In the genomic region with DNA sequence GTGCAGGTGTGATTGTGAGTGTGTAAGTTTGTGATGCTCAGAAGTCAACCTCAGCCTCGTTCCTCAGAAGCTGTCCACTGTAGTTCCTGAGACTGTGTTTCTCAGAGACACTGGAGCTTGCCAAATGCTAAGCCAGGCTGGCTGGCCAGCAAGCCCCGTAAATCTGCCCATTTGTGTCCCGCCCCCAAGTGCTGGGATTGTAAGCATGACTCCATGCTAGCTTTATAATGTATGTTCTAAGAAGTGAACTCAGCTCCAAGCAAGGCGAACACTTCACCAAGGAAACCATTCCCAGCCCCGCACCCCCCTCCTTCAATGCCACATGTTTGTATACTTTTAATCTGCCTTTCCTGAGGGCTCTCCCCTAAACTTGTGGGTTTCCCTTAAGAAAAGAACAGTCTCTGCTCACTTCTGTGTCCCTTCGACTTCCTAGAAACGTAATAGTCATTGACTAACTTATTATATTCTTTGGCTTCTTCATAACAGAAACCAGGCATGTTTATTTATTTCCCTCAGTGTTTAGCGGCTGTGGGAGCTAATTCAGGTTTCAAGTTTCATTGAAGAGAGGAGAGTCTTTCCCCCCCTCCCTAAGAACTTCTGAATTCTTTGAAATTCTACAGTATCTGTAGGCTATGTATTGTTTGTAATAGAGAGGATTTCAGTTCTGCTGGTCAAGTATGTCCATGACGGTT, we compare ENCODE assay signal across 14 mouse cellular contexts.
A peak's percentile ranks its signal among the peaks of the same experiment; 100 is the strongest.
DNase-seq lines count a peak whose midpoint lies in the region; ATAC-seq and TF ChIP-seq lines count a peak whose summit lies in the region.
"Had no signal": no experiment of that assay in that cellular context is flagged by ENCODE, and none has a peak within 500 bp of the region (broad histone marks: within the 10 kb centered on the region; RNA-seq: fewer than 3 reads in every experiment).

No protein-coding gene starts in this region.

- TF ChIP-seq CTCF in stomach, postnatal 0 days (IDR thresholded peaks at IDR 0.05; ENCODE audit: low read depth), result no peak

- no peak overlapping the region for H3K9ac ChIP-seq in hindbrain, embryonic 13.5 days
- no peak overlapping the region for H3K9ac ChIP-seq in midbrain, embryonic 13.5 days (replicated peaks)
- no peak overlapping the region for H3K9ac ChIP-seq in midbrain, embryonic 15.5 days
- no peak overlapping the region for H3K9ac ChIP-seq in stomach, postnatal 0 days (ENCODE audit: low read length)

- no peak for TF ChIP-seq EP300 in stomach, postnatal 0 days (optimal IDR thresholded peaks at IDR 0.05)

- H3K27me3 ChIP-seq in hindbrain, embryonic 10.5 days (ENCODE audit: insufficient read depth, poor library complexity, severe bottlenecking), result no peaks in the 10 kb centered on the region
- H3K27me3 ChIP-seq in hindbrain, embryonic 13.5 days, result no peaks in the 10 kb centered on the region
- H3K27me3 ChIP-seq in midbrain, embryonic 13.5 days, result no peaks in the 10 kb centered on the region
- no peaks in the 10 kb centered on the region for H3K27me3 ChIP-seq in midbrain, embryonic 15.5 days (replicated peaks)
- no peaks in the 10 kb centered on the region for H3K27me3 ChIP-seq in stomach, postnatal 0 days (ENCODE audit: control insufficient read depth, insufficient read depth, low read length)

- H3K4me1 ChIP-seq in hindbrain, embryonic 10.5 days (replicated peaks), result peaks cover 25% of the 10 kb centered on the region
- peaks cover 10% of the 10 kb centered on the region for H3K4me1 ChIP-seq in hindbrain, embryonic 13.5 days (replicated peaks)
- H3K4me1 ChIP-seq in midbrain, embryonic 13.5 days (replicated peaks), result peaks cover 10% of the 10 kb centered on the region
- 0 out of 2 replicates have a peak, but pooled peaks cover 4% of the 10 kb centered on the region for H3K4me1 ChIP-seq in midbrain, embryonic 15.5 days
- 0 out of 2 replicates have a peak, but pooled peaks cover 3% of the 10 kb centered on the region for H3K4me1 ChIP-seq in stomach, postnatal 0 days (replicated peaks; ENCODE audit: control insufficient read depth, insufficient read depth)

- no peak for DNase-seq in hindbrain, embryonic 10.5 days (ENCODE audit: low spot score)
- DNase-seq in kidney, postnatal 4 days, result peak; percentile 59 to 63
- DNase-seq in stomach, postnatal 0 days (ENCODE audit: low spot score), result no peak
- DNase-seq in urinary bladder, postnatal 36 days (ENCODE audit: low spot score in 2 of 2), result no peak
- no peak for DNase-seq in heart, postnatal 14 days
- DNase-seq: cerebellum, adult 9-10 months; embryo, embryonic 11 days; left cerebral cortex, postnatal 4 days; thymus, adult 2 months had no signal

- no peak for ATAC-seq in hindbrain, embryonic 13.5 days (ENCODE audit: low FRiP score)
- ATAC-seq in midbrain, embryonic 13.5 days, result no peak
- ATAC-seq in midbrain, embryonic 15.5 days (replicated peaks), result no peak
- ATAC-seq in stomach, postnatal 0 days (ENCODE audit: low FRiP score, low TSS enrichment), result no peak; the same call in 1 of the 2 replicates
- ATAC-seq: activated CD4-positive, CD25-positive, alpha-beta regulatory T cell, adult 4 months; inflammation-experienced regulatory T-cells, adult 6 months had no signal

- H3K9me3 ChIP-seq in hindbrain, embryonic 10.5 days, result 0 out of 2 replicates have a peak, but pooled peaks cover 4% of the 10 kb centered on the region
- no peaks in the 10 kb centered on the region for H3K9me3 ChIP-seq in hindbrain, embryonic 13.5 days
- no peaks in the 10 kb centered on the region for H3K9me3 ChIP-seq in midbrain, embryonic 13.5 days
- H3K9me3 ChIP-seq in midbrain, embryonic 15.5 days, result no peaks in the 10 kb centered on the region
- no peaks in the 10 kb centered on the region for H3K9me3 ChIP-seq in stomach, postnatal 0 days (ENCODE audit: control insufficient read depth, low read length)

- no peak overlapping the region for H3K4me2 ChIP-seq in hindbrain, embryonic 13.5 days
- H3K4me2 ChIP-seq in midbrain, embryonic 13.5 days (replicated peaks), result no peak overlapping the region
- H3K4me2 ChIP-seq in midbrain, embryonic 15.5 days, result no peak overlapping the region
- H3K4me2 ChIP-seq in stomach, postnatal 0 days (replicated peaks; ENCODE audit: low read depth), result no peak overlapping the region

- H3K36me3 ChIP-seq in hindbrain, embryonic 10.5 days, result peaks cover 24% of the 10 kb centered on the region
- H3K36me3 ChIP-seq in hindbrain, embryonic 13.5 days, result peaks cover 35% of the 10 kb centered on the region
- peaks cover 40% of the 10 kb centered on the region for H3K36me3 ChIP-seq in midbrain, embryonic 13.5 days
- peaks cover 15% of the 10 kb centered on the region for H3K36me3 ChIP-seq in midbrain, embryonic 15.5 days (replicated peaks)
- H3K36me3 ChIP-seq in stomach, postnatal 0 days (ENCODE audit: control insufficient read depth, insufficient read depth, low read length), result no peaks in the 10 kb centered on the region

- WGBS in hindbrain, embryonic 10.5 days, result 75% methylated on average over 9 of the region's 9 CpGs
- 78% methylated on average over 9 of the region's 9 CpGs for WGBS in hindbrain, embryonic 13.5 days
- WGBS in midbrain, embryonic 13.5 days, result 81% methylated on average over 9 of the region's 9 CpGs
- 82% methylated on average over 9 of the region's 9 CpGs for WGBS in midbrain, embryonic 15.5 days
- WGBS in stomach, postnatal 0 days, result 38% methylated on average over 9 of the region's 9 CpGs

- intact Hi-C loops in heart, postnatal 14 days (cut with DNase I), result no loop called here

- 0 out of 2 replicates have a peak overlapping the region, but pooled peaks have one; percentile 12 for H3K27ac ChIP-seq in hindbrain, embryonic 10.5 days
- H3K27ac ChIP-seq in hindbrain, embryonic 13.5 days, result no peak overlapping the region
- peak overlapping the region; percentile 36; the same call in 1 of the 2 replicates for H3K27ac ChIP-seq in midbrain, embryonic 13.5 days
- H3K27ac ChIP-seq in midbrain, embryonic 15.5 days, result no peak overlapping the region
- H3K27ac ChIP-seq in stomach, postnatal 0 days (replicated peaks), result peak overlapping the region; percentile 30

- no peak overlapping the region for H3K4me3 ChIP-seq in hindbrain, embryonic 10.5 days
- H3K4me3 ChIP-seq in hindbrain, embryonic 13.5 days, result no peak overlapping the region
- H3K4me3 ChIP-seq in midbrain, embryonic 13.5 days (replicated peaks), result no peak overlapping the region
- no peak overlapping the region for H3K4me3 ChIP-seq in midbrain, embryonic 15.5 days
- H3K4me3 ChIP-seq in stomach, postnatal 0 days (ENCODE audit: low read depth, low read length), result no peak overlapping the region

Comparison
In these comparisons a context has a peak if more than half of its experiments do, and no peak if none do; other contexts are left out.
1. H3K27ac ChIP-seq: peak in hindbrain, embryonic 10.5 days (single experiment), midbrain, embryonic 13.5 days (single experiment) and stomach, postnatal 0 days (single experiment); none in hindbrain, embryonic 13.5 days (single experiment) and midbrain, embryonic 15.5 days (single experiment).
2. DNase-seq: peak in kidney, postnatal 4 days (2 of 2); none in hindbrain, embryonic 10.5 days (single experiment), stomach, postnatal 0 days (single experiment), urinary bladder, postnatal 36 days (0 of 2) and heart, postnatal 14 days (0 of 2).